Mouse (Mus musculus): ENCODE results near the gene Cox10. TPM values are rescaled to one million over a fixed set of nuclear protein-coding genes. Genes with fewer than 3 reads are reported as not detected.

Cox10 gene
- total and polyA plus RNA-seq, 2 experiments from 2014 or later: 21.5 to 36.4 TPM

DNA sequence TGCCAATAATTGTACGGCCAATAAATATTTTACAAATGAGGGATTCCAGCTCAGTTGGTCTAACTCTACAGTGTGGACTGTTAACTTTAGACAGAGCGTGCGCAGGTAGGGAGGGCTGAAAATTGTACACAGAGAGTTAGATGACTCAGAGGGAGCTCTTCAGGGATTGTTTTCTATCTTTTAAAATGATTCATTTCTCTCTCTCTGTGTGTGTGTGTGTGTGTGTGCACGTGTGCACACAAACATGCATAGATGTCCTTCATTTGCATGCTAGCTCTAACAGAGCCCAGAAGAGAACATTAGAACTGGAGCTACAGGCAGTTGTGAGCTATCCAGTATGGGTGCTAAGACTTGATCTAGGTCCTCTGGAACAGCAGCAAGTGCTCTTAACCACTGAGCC lies 17.0 kb downstream of the Cox10 start:
- ATAC-seq (ENCODE audit: low FRiP score) (no peak), DNase-seq (ENCODE audit: low spot score) (no peak)
- Histone ChIP-seq H3K9me3 (ENCODE audit: low read length) (no peaks in the 10 kb centered on the region), H3K4me2 (ENCODE audit: low read depth, low read length, poor library complexity, severe bottlenecking) (no peak overlapping the region), H3K36me3 (ENCODE audit: insufficient read depth, low read length) (peaks cover 16% of the 10 kb centered on the region; the same call in 1 of the 2 replicates), H3K9ac (replicated peaks; ENCODE audit: low read length, poor library complexity, severe bottlenecking) (no peak overlapping the region), H3K4me3 (ENCODE audit: low read depth, low read length) (no peak overlapping the region), H3K27ac (ENCODE audit: low read depth, low read length) (no peak overlapping the region), H3K27me3 (ENCODE audit: insufficient read depth, low read length) (no peaks in the 10 kb centered on the region), H3K4me1 (ENCODE audit: insufficient read depth, low read length) (no peaks in the 10 kb centered on the region)
- 95% methylated on average over 4 of the region's 4 CpGs for WGBS
- TF ChIP-seq CTCF (IDR thresholded peaks at IDR 0.05): no peak

DNA sequence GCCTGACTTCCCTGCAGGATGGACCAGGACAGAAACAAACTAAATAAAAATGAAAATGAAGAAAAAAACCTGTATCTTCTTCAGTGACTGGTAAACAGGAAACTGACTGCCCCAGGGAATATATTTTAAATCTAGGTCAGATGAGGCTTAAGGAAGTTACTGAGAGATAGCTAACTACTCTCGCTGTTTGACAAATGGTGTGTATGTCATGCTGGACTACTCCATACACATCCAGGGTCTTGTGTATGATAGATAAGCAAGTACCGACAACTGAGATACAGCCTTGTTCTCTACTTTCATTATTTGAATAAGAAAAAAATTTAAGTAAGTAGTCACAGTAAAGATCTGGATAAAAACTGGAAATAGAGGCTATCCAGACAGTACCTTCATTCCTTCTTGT lies 20.0 kb downstream of the Cox10 start:
- Histone ChIP-seq H3K9ac (replicated peaks; ENCODE audit: low read length, poor library complexity, severe bottlenecking) (no peak overlapping the region), H3K36me3 (ENCODE audit: insufficient read depth, low read length) (peaks cover 8% of the 10 kb centered on the region; the same call in 1 of the 2 replicates), H3K27me3 (ENCODE audit: insufficient read depth, low read length) (no peaks in the 10 kb centered on the region), H3K4me2 (ENCODE audit: low read depth, low read length, poor library complexity, severe bottlenecking) (no peak overlapping the region), H3K27ac (ENCODE audit: low read depth, low read length) (no peak overlapping the region), H3K9me3 (ENCODE audit: low read length) (no peaks in the 10 kb centered on the region), H3K4me1 (ENCODE audit: insufficient read depth, low read length) (no peaks in the 10 kb centered on the region), H3K4me3 (ENCODE audit: low read depth, low read length) (no peak overlapping the region)
- 96% methylated on average over 2 of the region's 2 CpGs for WGBS
- no peak for TF ChIP-seq CTCF (IDR thresholded peaks at IDR 0.05)
- ATAC-seq (ENCODE audit: low FRiP score) (no peak), DNase-seq (ENCODE audit: low spot score) (no peak)

DNA sequence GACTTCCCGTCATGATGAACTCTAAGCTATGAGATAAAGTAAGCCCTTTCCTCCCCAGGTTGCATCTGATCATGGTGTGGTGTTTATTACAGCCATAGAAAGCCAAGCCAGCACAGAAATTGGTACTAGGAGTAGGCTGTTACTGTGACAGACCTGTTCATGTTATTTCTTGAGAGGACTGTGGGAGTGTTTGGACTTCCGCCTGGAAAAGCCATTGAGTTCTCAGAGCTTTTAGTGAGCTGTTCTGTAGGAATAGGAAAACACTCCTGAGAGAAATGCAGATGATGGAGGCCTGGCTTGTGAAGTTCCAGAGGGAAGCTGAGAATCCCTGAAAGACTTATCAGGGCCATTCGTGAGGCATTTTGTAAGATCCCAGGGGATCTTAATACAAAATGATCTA lies 20.8 kb downstream of the Cox10 start:
- no peaks in the 10 kb centered on the region for H3K4me1 ChIP-seq (ENCODE audit: insufficient read depth, low read length)
- H3K27ac ChIP-seq (ENCODE audit: low read depth, low read length): no peak overlapping the region
- DNase-seq (ENCODE audit: low spot score) (no peak), ATAC-seq (ENCODE audit: low FRiP score) (no peak)
- WGBS: 96% methylated on average over 3 of the region's 3 CpGs
- H3K9ac ChIP-seq (replicated peaks; ENCODE audit: low read length, poor library complexity, severe bottlenecking): no peak overlapping the region
- no peaks in the 10 kb centered on the region for H3K27me3 ChIP-seq (ENCODE audit: insufficient read depth, low read length)
- no peak overlapping the region for H3K4me3 ChIP-seq (ENCODE audit: low read depth, low read length)
- H3K4me2 ChIP-seq (ENCODE audit: low read depth, low read length, poor library complexity, severe bottlenecking): no peak overlapping the region
- no peaks in the 10 kb centered on the region for H3K9me3 ChIP-seq (ENCODE audit: low read length)
- H3K36me3 ChIP-seq (ENCODE audit: insufficient read depth, low read length): peaks cover 8% of the 10 kb centered on the region; the same call in 1 of the 2 replicates
- TF ChIP-seq CTCF (IDR thresholded peaks at IDR 0.05): no peak

DNA sequence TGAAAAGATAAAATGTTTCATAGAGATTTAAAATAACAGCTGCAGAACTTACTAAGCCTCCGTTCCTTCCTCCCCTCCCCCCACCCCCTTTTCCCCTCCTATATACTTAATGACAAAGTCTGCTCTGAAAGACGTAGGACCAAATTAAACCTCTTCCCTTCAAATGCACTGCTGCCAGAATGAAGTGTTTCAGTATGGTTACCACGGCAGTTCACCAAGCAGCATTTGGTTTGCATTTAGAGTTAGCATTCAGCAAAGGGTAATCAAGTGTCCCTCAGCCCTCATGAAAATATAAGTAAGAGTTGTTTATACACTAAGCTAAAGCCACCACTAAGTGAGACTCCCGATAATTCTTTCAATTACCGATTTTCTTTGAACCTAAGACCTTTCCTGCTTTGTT lies 25.9 kb downstream of the Cox10 start:
- no peak overlapping the region for H3K27ac ChIP-seq (ENCODE audit: low read depth, low read length)
- no peak overlapping the region for H3K4me2 ChIP-seq (ENCODE audit: low read depth, low read length, poor library complexity, severe bottlenecking)
- no peaks in the 10 kb centered on the region for H3K36me3 ChIP-seq (ENCODE audit: insufficient read depth, low read length)
- WGBS: 84% methylated on average over 5 of the region's 5 CpGs
- ATAC-seq (ENCODE audit: low FRiP score) (no peak), DNase-seq (ENCODE audit: low spot score) (no peak)
- H3K4me3 ChIP-seq (ENCODE audit: low read depth, low read length): no peak overlapping the region
- TF ChIP-seq CTCF (IDR thresholded peaks at IDR 0.05): no peak
- H3K4me1 ChIP-seq (ENCODE audit: insufficient read depth, low read length): no peaks in the 10 kb centered on the region
- no peaks in the 10 kb centered on the region for H3K27me3 ChIP-seq (ENCODE audit: insufficient read depth, low read length)
- H3K9me3 ChIP-seq (ENCODE audit: low read length): no peaks in the 10 kb centered on the region
- no peak overlapping the region for H3K9ac ChIP-seq (replicated peaks; ENCODE audit: low read length, poor library complexity, severe bottlenecking)

- ATAC-seq (ENCODE audit: low FRiP score) (peak; percentile 62; the same call in 1 of the 2 replicates), DNase-seq (ENCODE audit: low spot score) (peak; percentile 72)
- Histone ChIP-seq H3K4me3 (ENCODE audit: low read depth, low read length) (no peak overlapping the region), H3K27ac (ENCODE audit: low read depth, low read length) (no peak overlapping the region), H3K9ac (replicated peaks; ENCODE audit: low read length, poor library complexity, severe bottlenecking) (no peak overlapping the region), H3K27me3 (ENCODE audit: insufficient read depth, low read length) (no peaks in the 10 kb centered on the region), H3K4me1 (ENCODE audit: insufficient read depth, low read length) (no peaks in the 10 kb centered on the region), H3K4me2 (ENCODE audit: low read depth, low read length, poor library complexity, severe bottlenecking) (no peak overlapping the region), H3K36me3 (ENCODE audit: insufficient read depth, low read length) (no peaks in the 10 kb centered on the region), H3K9me3 (ENCODE audit: low read length) (no peaks in the 10 kb centered on the region)
- WGBS: 32% methylated on average over 9 of the region's 9 CpGs
- TF ChIP-seq CTCF (IDR thresholded peaks at IDR 0.05): no peak
These were observed 27.9 kb downstream of the Cox10 start for GRCm38 (mm10) chr11:64051195-64051968.

DNA sequence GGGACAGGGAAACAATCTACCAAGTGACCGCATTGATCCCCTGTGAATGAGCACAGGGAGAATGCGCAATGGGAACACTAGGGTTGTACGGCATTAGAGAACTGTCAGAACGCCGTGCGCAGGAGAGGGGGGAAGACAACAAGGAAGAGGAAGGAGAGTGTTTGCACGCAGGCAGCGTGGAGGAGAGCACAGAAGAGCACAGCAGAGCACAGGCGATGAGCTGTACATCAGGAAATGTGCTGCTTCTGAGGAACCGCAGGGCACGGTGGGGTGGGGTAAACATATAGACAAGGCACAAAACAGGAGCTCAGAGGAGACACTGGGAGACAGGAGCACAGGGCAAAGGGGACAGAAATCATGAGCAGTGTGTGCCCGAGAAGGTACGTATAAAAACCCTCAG lies 31.8 kb downstream of the Cox10 start:
- TF ChIP-seq CTCF (IDR thresholded peaks at IDR 0.05): no peak
- H3K4me1 ChIP-seq (ENCODE audit: insufficient read depth, low read length): no peaks in the 10 kb centered on the region
- peaks cover 5% of the 10 kb centered on the region; the same call in 1 of the 2 replicates for H3K36me3 ChIP-seq (ENCODE audit: insufficient read depth, low read length)
- WGBS: 89% methylated on average over 13 of the region's 13 CpGs
- no peak overlapping the region for H3K4me2 ChIP-seq (ENCODE audit: low read depth, low read length, poor library complexity, severe bottlenecking)
- H3K27ac ChIP-seq (ENCODE audit: low read depth, low read length): no peak overlapping the region
- H3K4me3 ChIP-seq (ENCODE audit: low read depth, low read length): no peak overlapping the region
- DNase-seq (ENCODE audit: low spot score): no peak
- no peaks in the 10 kb centered on the region for H3K27me3 ChIP-seq (ENCODE audit: insufficient read depth, low read length)
- no peaks in the 10 kb centered on the region for H3K9me3 ChIP-seq (ENCODE audit: low read length)
- no peak overlapping the region for H3K9ac ChIP-seq (replicated peaks; ENCODE audit: low read length, poor library complexity, severe bottlenecking)
- no peak for ATAC-seq (ENCODE audit: low FRiP score)

Data from midbrain, postnatal 0 days (tissue).